Mouse (Mus musculus) heart, adult 2 months (tissue): Measurements from ENCODE around the gene Zfp13.

Source experiments
- CTCF ChIP-seq: fragments of 200-600 bp; IDR thresholded peaks from 2 replicates; pipeline ENCODE4 v1.8.1; 2022; ENCODE audit warnings: antibody characterized with exemption, mild to moderate bottlenecking, moderate library complexity
- EP300 ChIP-seq: fragments of 200-500 bp; IDR thresholded peaks from 2 replicates; pipeline ENCODE4 v1.6.1; 2011; ENCODE audit warnings: low read depth, low read length, control low read depth; ENCODE audit not compliant: insufficient read depth
- POLR2A ChIP-seq: fragments of 200-500 bp; IDR thresholded peaks from 2 replicates; pipeline ENCODE4 v1.6.1; 2011; ENCODE audit warnings: mild to moderate bottlenecking, low read depth, low read length, control low read depth; ENCODE audit not compliant: insufficient read depth

DNA sequence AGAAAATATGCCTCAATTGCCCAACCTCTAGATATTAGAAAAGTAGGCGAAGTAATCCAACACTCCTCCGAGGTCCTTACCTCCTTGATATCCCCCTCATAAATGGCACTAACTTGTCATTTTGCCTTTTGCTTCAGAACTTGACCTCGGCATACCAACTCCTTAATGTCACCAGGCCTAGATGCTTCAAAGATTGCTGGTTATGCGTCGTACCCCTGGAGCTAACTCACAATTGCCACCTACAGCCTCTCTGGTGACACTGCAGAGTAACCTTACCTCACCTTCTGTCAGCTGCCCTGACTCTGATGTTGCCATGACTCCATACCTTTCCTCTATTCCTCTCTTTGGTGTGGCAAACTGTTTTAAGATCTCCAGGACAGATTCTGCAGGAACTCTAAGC, 32.5 kb downstream of the Zfp13 start:
- TF ChIP-seq CTCF (peak; percentile 48), POLR2A (no peak), EP300 (no peak)
